Mouse (Mus musculus) small intestine, adult 2 months (tissue): ENCODE measurements around the gene Fam114a2. TPM values are rescaled to one million over a fixed set of nuclear protein-coding genes. Genes with fewer than 3 reads are reported as not detected.

ENCODE experiments used
- H3K27ac ChIP-seq: fragments of 200-500 bp; 2 replicates; pipeline ENCODE4 v1.5.1; 2012; ENCODE audit warnings: low read depth, low read length, control low read depth, inconsistent platforms; ENCODE audit not compliant: insufficient read depth
- H3K27me3 ChIP-seq: fragments of 200-500 bp; 2 replicates; pipeline ENCODE4 v1.6.1; 2012; ENCODE audit warnings: mild to moderate bottlenecking, moderate library complexity, low read length, inconsistent platforms; ENCODE audit not compliant: control insufficient read depth, insufficient read depth
- H3K36me3 ChIP-seq: fragments of 200-500 bp; 2 replicates; pipeline ENCODE4 v1.6.1; 2012; ENCODE audit warnings: mild to moderate bottlenecking, low read length, control low read depth, inconsistent platforms; ENCODE audit not compliant: control insufficient read depth, insufficient read depth
- H3K4me1 ChIP-seq: fragments of 200-500 bp; 2 replicates; pipeline ENCODE4 v1.6.1; 2012; ENCODE audit warnings: low read length, inconsistent platforms, mixed read lengths; ENCODE audit not compliant: control insufficient read depth, insufficient read depth, insufficient read length
- H3K4me3 ChIP-seq: fragments of 200-500 bp; 2 replicates; pipeline ENCODE4 v1.5.1; 2012; ENCODE audit warnings: low read depth, mild to moderate bottlenecking, control low read depth, inconsistent platforms, low read length, moderate library complexity
- CTCF ChIP-seq: fragments of 200-500 bp; IDR thresholded peaks from 2 replicates; pipeline ENCODE4 v1.5.1; 2012; ENCODE audit warnings: low read depth, mild to moderate bottlenecking, control low read depth, inconsistent platforms, low read length, moderate library complexity, mixed read lengths; ENCODE audit not compliant: insufficient replicate concordance, insufficient read length; ENCODE audit errors: extremely low read depth
- POLR2A ChIP-seq: fragments of 200-500 bp; IDR thresholded peaks from 2 replicates; pipeline ENCODE4 v1.6.1; 2012; ENCODE audit warnings: low read depth, mild to moderate bottlenecking, control low read depth, inconsistent platforms, low read length, moderate library complexity
- WGBS: fragments of 180-500 bp; shearing (Covaris S2); methylation state at CpG from one replicate; pipeline ENCODE4 v1.1.7; 2018; 5-methylcytosine and 5-hydroxymethylcytosine counted together
- polyA plus RNA-seq: library from polyadenylated mRNA; depleted of rRNA; stranded (reverse); fragments of >200 nt; gene quantifications from 2 replicates; pipeline ENCODE4 v1.2.3, GENCODE M21; 2012

Gene Fam114a2
- polyA plus RNA-seq, 1 experiment, result 31.3 TPM

- Histone ChIP-seq H3K4me3 (no peak overlapping the region), H3K27ac (no peak overlapping the region), H3K4me1 (peaks cover 2% of the 10 kb centered on the region; the same call in 1 of the 2 replicates), H3K27me3 (no peaks in the 10 kb centered on the region), H3K36me3 (peaks cover 19% of the 10 kb centered on the region)
- 85% methylated on average over 4 of the region's 4 CpGs for WGBS
- TF ChIP-seq POLR2A (no peak), CTCF (no peak)
These were observed 9.1 kb upstream of the Fam114a2 start for GRCm38 (mm10) chr11:57527506-57527905.

- Histone ChIP-seq H3K27me3 (no peaks in the 10 kb centered on the region), H3K27ac (no peak overlapping the region), H3K36me3 (peaks cover 17% of the 10 kb centered on the region), H3K4me3 (no peak overlapping the region), H3K4me1 (peaks cover 2% of the 10 kb centered on the region; the same call in 1 of the 2 replicates)
- 75% methylated on average over 3 of the region's 3 CpGs for WGBS
- TF ChIP-seq CTCF (no peak), POLR2A (no peak)
These were observed 7.5 kb upstream of the Fam114a2 start for GRCm38 (mm10) chr11:57525900-57526299.

- H3K27me3 ChIP-seq, result no peaks in the 10 kb centered on the region
- peaks cover 2% of the 10 kb centered on the region; the same call in 1 of the 2 replicates for H3K4me1 ChIP-seq
- no peak overlapping the region for H3K4me3 ChIP-seq
- H3K27ac ChIP-seq, result no peak overlapping the region
- no peak for TF ChIP-seq POLR2A
- no peak for TF ChIP-seq CTCF
- peaks cover 8% of the 10 kb centered on the region for H3K36me3 ChIP-seq
These were observed 6.2 kb upstream of the Fam114a2 start for GRCm38 (mm10) chr11:57524597-57524996.

- Histone ChIP-seq H3K36me3 (0 out of 2 replicates have a peak, but pooled peaks cover 1% of the 10 kb centered on the region), H3K4me1 (peaks cover 4% of the 10 kb centered on the region; the same call in 1 of the 2 replicates), H3K27ac (no peak overlapping the region), H3K4me3 (no peak overlapping the region), H3K27me3 (no peaks in the 10 kb centered on the region)
- no peak for TF ChIP-seq POLR2A
- TF ChIP-seq CTCF, result no peak
- WGBS, result 42% methylated on average over 3 of the region's 3 CpGs
These were observed 5.0 kb upstream of the Fam114a2 start for GRCm38 (mm10) chr11:57523418-57523817.

- H3K36me3 ChIP-seq, result no peaks in the 10 kb centered on the region
- H3K27me3 ChIP-seq, result no peaks in the 10 kb centered on the region
- no peak overlapping the region for H3K4me3 ChIP-seq
- no peak overlapping the region for H3K27ac ChIP-seq
- WGBS, result 90% methylated on average over 7 of the region's 7 CpGs
- H3K4me1 ChIP-seq, result peaks cover 5% of the 10 kb centered on the region; the same call in 1 of the 2 replicates
- TF ChIP-seq CTCF, result no peak
- TF ChIP-seq POLR2A, result no peak
These were observed 3.6 kb upstream of the Fam114a2 start for GRCm38 (mm10) chr11:57522046-57522445.

GRCm38 (mm10) chr11:57521206-57521605 is 2.8 kb upstream of the Fam114a2 start:
- no peak overlapping the region for H3K4me3 ChIP-seq
- no peaks in the 10 kb centered on the region for H3K27me3 ChIP-seq
- H3K27ac ChIP-seq, result no peak overlapping the region
- TF ChIP-seq POLR2A, result no peak
- no peak for TF ChIP-seq CTCF
- H3K4me1 ChIP-seq, result peaks cover 7% of the 10 kb centered on the region; the same call in 1 of the 2 replicates
- H3K36me3 ChIP-seq, result no peaks in the 10 kb centered on the region
- 97% methylated on average over 3 of the region's 3 CpGs for WGBS

- WGBS, result 68% methylated on average over 5 of the region's 5 CpGs
- H3K4me3 ChIP-seq, result peak overlapping the region; percentile 12; the same call in 1 of the 2 replicates
These were observed 887 bp upstream of the Fam114a2 start for GRCm38 (mm10) chr11:57519304-57519703.

More at GRCm38 (mm10) chr11:57519304-57519703, 887 bp upstream of the Fam114a2 start:
- Histone ChIP-seq H3K27me3 (no peaks in the 10 kb centered on the region), H3K27ac (no peak overlapping the region), H3K36me3 (no peaks in the 10 kb centered on the region), H3K4me1 (peaks cover 5% of the 10 kb centered on the region; the same call in 1 of the 2 replicates)
- TF ChIP-seq CTCF, result no peak
- no peak for TF ChIP-seq POLR2A
